Mouse (Mus musculus) layer of hippocampus, adult 2 months (tissue): ENCODE results near the gene Cox8a. TPM values are rescaled to one million over a fixed set of nuclear protein-coding genes. Genes with fewer than 3 reads are reported as not detected.
A peak's percentile ranks its signal among the peaks of the same experiment; 100 is the strongest.

ENCODE experiments used
- DNase-seq, 2 experiments: peaks; one replicate each; pipeline ENCODE4 v3.0.0; 2022; ENCODE audit warnings: low spot score in 2 of 2
- H3K27ac ChIP-seq: fragments of 200-600 bp; 2 replicates; pipeline ENCODE4 v1.8.1; 2022
- H3K4me3 ChIP-seq: fragments of 200-600 bp; 2 replicates; pipeline ENCODE4 v1.8.1; 2022; ENCODE audit warnings: mild to moderate bottlenecking
- CTCF ChIP-seq: fragments of 200-600 bp; conservative IDR thresholded peaks from 2 replicates; pipeline ENCODE4 v1.8.1; 2022; ENCODE audit warnings: antibody characterized with exemption, mild to moderate bottlenecking, moderate library complexity
- total RNA-seq, 2 experiments: library from RNA; stranded (reverse); gene quantifications; 2 replicates each; pipeline ENCODE4 v1.2.3; 2021

Gene Cox8a
- total RNA-seq, 2 experiments from 2014 or later = 959 to 1,016 TPM

GRCm38 (mm10) chr19:7213010-7213409, 4.4 kb downstream of the Cox8a start:
- Histone ChIP-seq H3K27ac (no peak overlapping the region), H3K4me3 (no peak overlapping the region)
- TF ChIP-seq CTCF = no peak
- no peak for DNase-seq

GRCm38 (mm10) chr19:7212216-7212615, 5.2 kb downstream of the Cox8a start:
- DNase-seq = no peak
- no peak for TF ChIP-seq CTCF
- H3K27ac ChIP-seq = peak overlapping the region; percentile 48; the same call in 1 of the 2 replicates
- H3K4me3 ChIP-seq = no peak overlapping the region

DNA sequence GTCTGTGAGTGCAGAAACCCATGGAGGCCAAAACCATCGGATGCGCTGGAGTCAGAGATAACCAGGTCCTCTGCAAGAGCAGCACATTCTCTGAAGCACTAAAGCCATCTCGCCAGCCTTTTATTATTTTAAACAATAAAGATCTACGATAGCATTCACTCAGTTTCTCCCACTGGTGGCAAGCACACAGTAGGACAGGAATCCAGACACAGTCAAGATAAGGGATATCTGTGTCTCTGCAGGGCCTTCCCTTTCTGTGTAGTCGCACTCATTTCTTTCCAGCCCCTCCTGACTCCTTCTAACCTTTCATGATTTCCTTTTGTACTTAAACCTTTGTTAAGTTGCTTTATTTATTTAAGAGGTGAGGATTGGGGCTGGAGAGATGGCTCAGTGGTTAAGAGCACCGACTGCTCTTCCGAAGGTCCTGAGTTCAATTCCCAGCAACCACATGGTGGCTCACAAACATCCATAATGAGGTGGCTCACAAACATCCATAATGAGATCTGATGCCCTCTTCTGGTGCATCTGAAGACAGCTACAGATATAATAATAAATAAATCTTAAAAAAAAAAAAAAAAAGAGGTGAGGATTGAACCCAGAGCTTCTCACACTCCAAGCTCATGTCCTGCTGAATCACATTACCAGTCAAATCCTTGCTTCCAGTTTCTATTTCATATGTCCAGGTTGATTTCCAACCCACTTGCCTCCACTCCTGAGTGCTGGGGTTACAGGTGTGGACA, 7.3 kb downstream of the Cox8a start:
- peak; percentile 56 for TF ChIP-seq CTCF
- no peak overlapping the region for H3K27ac ChIP-seq
- no peak overlapping the region for H3K4me3 ChIP-seq
- DNase-seq = no peak

- no peak for TF ChIP-seq CTCF
- DNase-seq = peak; percentile 92 to 95
- peak within 1 kb of the TSS; percentile 98 for H3K27ac ChIP-seq
- peak within 1 kb of the TSS; percentile 98 for H3K4me3 ChIP-seq
Measured at GRCm38 (mm10) chr19:7205753-7206736, 11.4 kb downstream of the Cox8a start, which contains the start of gene Otub1. Gene Otub1, minus strand, starts transcription at chr19:7206316.

GRCm38 (mm10) chr19:7205326-7205725, 12.1 kb downstream of the Cox8a start:
- peak overlapping the region; percentile 98 for H3K4me3 ChIP-seq
- peak overlapping the region; percentile 98 for H3K27ac ChIP-seq
- TF ChIP-seq CTCF = no peak
- DNase-seq = no peak

GRCm38 (mm10) chr19:7204898-7205297, 12.5 kb downstream of the Cox8a start:
- no peak for DNase-seq
- H3K4me3 ChIP-seq = peak overlapping the region; percentile 98
- no peak for TF ChIP-seq CTCF
- H3K27ac ChIP-seq = peak overlapping the region; percentile 98

DNA sequence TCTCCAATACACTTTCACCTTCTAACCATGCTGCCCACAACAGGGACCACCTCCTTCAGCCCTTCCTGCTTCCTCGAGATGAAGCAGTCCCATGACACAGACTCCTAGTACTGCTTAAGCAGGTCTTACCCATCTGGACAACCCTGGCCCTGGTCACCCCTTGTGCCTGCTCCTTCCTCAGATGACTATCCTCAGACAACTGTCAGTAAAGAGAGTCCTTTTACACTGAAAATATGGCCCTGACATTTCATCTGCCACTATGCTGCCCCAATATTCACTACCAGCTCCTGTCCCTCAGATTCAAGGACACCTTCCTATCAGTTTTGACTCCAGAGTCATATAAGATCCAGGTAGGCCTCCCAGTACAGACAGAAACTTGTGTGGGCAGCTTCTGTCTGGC, 17.0 kb downstream of the Cox8a start:
- Histone ChIP-seq H3K4me3 (no peak overlapping the region), H3K27ac (no peak overlapping the region)
- no peak for TF ChIP-seq CTCF
- no peak for DNase-seq

DNA sequence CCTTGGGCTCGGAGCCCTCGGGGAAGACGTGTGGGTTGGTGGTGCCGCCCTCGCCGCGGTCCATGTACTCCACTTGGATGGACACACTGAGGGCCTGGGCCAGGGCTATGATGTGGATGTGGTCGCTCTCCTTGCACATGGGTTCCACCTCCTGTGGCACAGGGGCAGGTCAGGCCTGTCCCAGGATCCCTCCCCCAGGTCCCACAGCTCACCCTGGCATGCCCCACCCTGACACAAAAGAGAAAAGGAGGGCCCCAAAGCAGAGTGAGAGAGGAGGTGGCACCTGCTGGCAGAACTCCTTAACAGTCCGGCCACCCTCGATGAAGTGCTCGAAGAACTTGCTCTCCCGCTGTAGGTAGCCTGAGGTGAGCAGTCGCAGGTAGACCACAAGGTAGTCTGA, 18.3 kb downstream of the Cox8a start:
- H3K4me3 ChIP-seq = no peak overlapping the region
- no peak for DNase-seq
- TF ChIP-seq CTCF = no peak
- no peak overlapping the region for H3K27ac ChIP-seq

DNA sequence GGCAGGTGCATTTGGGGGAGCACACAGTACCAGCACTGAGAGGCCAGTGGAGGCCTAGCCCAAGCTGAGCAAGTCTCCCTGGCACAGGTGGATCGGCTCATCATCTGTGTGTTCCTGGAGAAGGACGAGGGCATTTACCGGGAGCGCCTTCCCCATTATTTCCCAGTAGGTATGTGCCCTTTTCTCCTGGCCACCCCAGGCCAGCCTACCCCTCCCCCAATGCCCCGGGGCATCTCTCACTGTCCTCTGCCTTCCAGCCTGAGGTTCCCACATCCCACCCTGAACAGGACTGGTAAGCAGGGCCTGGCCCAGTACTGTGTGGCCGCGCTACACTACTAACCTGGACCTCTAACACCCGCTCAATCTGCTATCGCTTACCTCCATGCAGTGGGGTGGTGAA, 20.0 kb downstream of the Cox8a start:
- no peak for DNase-seq
- H3K27ac ChIP-seq = no peak overlapping the region
- no peak for TF ChIP-seq CTCF
- no peak overlapping the region for H3K4me3 ChIP-seq

- no peak for TF ChIP-seq CTCF
- Histone ChIP-seq H3K4me3 (no peak overlapping the region), H3K27ac (no peak overlapping the region)
- no peak for DNase-seq
Measured at GRCm38 (mm10) chr19:7196741-7197270, 20.6 kb downstream of the Cox8a start.

DNA sequence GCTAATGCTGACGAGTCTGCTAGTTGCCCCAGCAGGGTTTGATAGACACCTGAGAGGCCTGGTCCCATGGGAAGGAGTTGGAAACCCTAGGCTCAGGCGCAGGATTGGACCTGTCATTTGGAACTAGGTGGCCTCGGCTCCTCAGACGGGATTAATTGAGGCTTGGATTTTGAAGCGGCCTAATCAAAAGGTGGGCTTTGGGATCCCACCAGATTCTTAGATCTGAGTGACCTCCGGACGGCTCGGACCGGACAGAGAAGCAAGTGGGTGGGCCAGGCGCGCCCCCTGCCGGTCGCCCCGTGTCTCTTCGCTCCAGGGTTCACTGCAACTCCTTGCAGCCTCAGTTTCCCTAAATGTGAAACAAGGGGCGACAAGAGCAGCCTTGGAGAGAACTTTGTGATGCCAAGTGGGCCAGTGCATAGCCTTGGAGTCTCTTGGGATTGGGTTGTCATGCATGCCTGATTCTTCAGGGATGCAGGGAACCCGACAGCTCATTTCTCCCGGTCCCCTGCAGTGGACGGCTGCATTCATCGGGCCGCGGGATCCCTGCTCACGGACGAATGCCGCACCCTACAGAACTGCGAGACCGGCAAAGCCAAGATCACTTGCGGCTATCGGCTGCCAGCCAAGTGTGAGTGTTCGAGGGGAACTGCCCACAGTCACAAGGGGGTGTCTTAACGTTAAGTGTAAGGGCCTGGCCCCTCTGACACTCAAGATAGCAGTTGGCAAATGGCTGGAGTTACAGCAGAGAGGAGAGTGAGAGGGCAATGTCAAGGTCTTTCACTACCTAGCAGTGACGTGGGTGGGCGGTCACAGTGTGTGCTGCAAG, 21.3 kb downstream of the Cox8a start:
- peak in 1 of 2 experiments; percentile 72 for DNase-seq
- peak; percentile 98 for TF ChIP-seq CTCF
- no peak overlapping the region for H3K4me3 ChIP-seq
- no peak overlapping the region for H3K27ac ChIP-seq

DNA sequence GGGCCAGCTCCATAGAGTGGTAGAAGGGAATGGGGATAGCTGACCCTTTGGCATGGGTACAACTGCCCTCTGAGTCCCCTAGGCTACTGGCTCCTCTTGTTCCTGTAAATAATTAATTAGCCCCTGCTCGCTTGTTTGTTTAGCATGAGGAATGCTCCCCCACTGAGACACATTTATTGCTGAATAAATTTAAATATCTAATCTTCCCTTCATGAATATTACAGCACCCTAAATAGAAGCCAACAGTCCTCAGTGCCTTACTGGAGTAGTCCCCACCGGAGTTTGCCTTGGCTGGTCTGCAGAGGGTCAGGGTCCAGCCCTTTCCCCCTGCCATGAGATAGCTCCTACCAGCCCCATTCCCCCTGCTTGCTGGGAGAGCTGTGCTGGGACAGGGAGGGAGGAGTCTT, 24.9 kb downstream of the Cox8a start:
- DNase-seq = no peak
- no peak overlapping the region for H3K27ac ChIP-seq
- no peak overlapping the region for H3K4me3 ChIP-seq
- TF ChIP-seq CTCF = no peak
